Mouse (Mus musculus) lung, postnatal 0 days (tissue): ENCODE data around the gene Prkcb. TPM values are rescaled to one million over a fixed set of nuclear protein-coding genes. Genes with fewer than 3 reads are reported as not detected.

Experiments
- ATAC-seq: fragments of 200-750 bp; cut with Nextera tagmentation; 2 replicates; pipeline ENCODE4 v1.8.0; 2017; ENCODE audit warnings: moderate library complexity
- DNase-seq: peaks from one replicate; pipeline ENCODE4 v3.0.0-alpha.2; 2016; ENCODE audit warnings: low spot score
- H3K27ac ChIP-seq: fragments of 300-500 bp; sonication (generic); 2 replicates; pipeline ENCODE4 v1.5.1; 2014; ENCODE audit warnings: antibody characterized with exemption, mild to moderate bottlenecking, low read length, mixed read lengths
- H3K27me3 ChIP-seq: fragments of 300-500 bp; sonication (generic); replicated peaks from 2 replicates; pipeline ENCODE4 v1.6.1; 2014; ENCODE audit warnings: low read length, mixed read lengths; ENCODE audit not compliant: insufficient read depth
- H3K36me3 ChIP-seq: fragments of 300-500 bp; sonication (generic); 2 replicates; pipeline ENCODE4 v1.6.1; 2014; ENCODE audit warnings: low read length, mixed read lengths; ENCODE audit not compliant: insufficient read depth
- H3K4me1 ChIP-seq: fragments of 300-500 bp; sonication (generic); 2 replicates; pipeline ENCODE4 v1.6.1; 2014; ENCODE audit warnings: antibody characterized with exemption, low read depth, low read length, mixed read lengths; ENCODE audit not compliant: insufficient read depth
- H3K4me2 ChIP-seq: fragments of 300-500 bp; sonication (generic); replicated peaks from 2 replicates; pipeline ENCODE4 v1.6.1; 2014; ENCODE audit warnings: low read depth, mild to moderate bottlenecking, low read length, moderate library complexity, mixed read lengths
- H3K4me3 ChIP-seq: fragments of 300-500 bp; sonication (generic); 2 replicates; pipeline ENCODE4 v1.5.1; 2014; ENCODE audit warnings: low read depth, low read length
- H3K9ac ChIP-seq: fragments of 300-500 bp; sonication (generic); replicated peaks from 2 replicates; pipeline ENCODE4 v1.6.1; 2014; ENCODE audit warnings: low read depth, mild to moderate bottlenecking
- H3K9me3 ChIP-seq: fragments of 300-500 bp; sonication (generic); 2 replicates; pipeline ENCODE4 v1.6.1; 2016; ENCODE audit warnings: low read length, mixed read lengths
- CTCF ChIP-seq: IDR thresholded peaks from 2 replicates; pipeline ENCODE4 v1.5.1; 2016; ENCODE audit warnings: antibody characterized with exemption, mild to moderate bottlenecking
- EP300 ChIP-seq: IDR thresholded peaks from 2 replicates; pipeline ENCODE4 v1.6.1; 2016; ENCODE audit warnings: antibody characterized with exemption, mild to moderate bottlenecking, control low read depth
- WGBS: fragments of 180-500 bp; shearing (Covaris S2); extraction: QIAGEN DNeasy Blood & Tissue Kit; methylation state at CpG from one replicate; pipeline ENCODE4 v1.1.7; 2014; 5-methylcytosine and 5-hydroxymethylcytosine counted together
- polyA plus RNA-seq: library from polyadenylated mRNA; unstranded; fragments of >200 nt; fragmentation: Nextera tagmentation; extraction: Ambion mirVana; gene quantifications from 2 replicates; pipeline ENCODE4 v1.2.1, GENCODE M21; 2015

Gene Prkcb
- polyA plus RNA-seq, 1 experiment from 2014 or later = 2.3 TPM

GRCm38 (mm10) chr7:122244584-122244983 is 44.0 kb upstream of the Prkcb start:
- ATAC-seq (no peak), DNase-seq (no peak)
- no peak overlapping the region for H3K9ac ChIP-seq
- H3K9me3 ChIP-seq = no peaks in the 10 kb centered on the region
- no peak overlapping the region for H3K4me2 ChIP-seq
- H3K36me3 ChIP-seq = no peaks in the 10 kb centered on the region
- no peaks in the 10 kb centered on the region for H3K4me1 ChIP-seq
- 72% methylated on average over 8 of the region's 8 CpGs for WGBS
- no peak overlapping the region for H3K4me3 ChIP-seq
- no peak overlapping the region for H3K27ac ChIP-seq
- TF ChIP-seq CTCF (no peak), EP300 (no peak)
- no peaks in the 10 kb centered on the region for H3K27me3 ChIP-seq

DNA sequence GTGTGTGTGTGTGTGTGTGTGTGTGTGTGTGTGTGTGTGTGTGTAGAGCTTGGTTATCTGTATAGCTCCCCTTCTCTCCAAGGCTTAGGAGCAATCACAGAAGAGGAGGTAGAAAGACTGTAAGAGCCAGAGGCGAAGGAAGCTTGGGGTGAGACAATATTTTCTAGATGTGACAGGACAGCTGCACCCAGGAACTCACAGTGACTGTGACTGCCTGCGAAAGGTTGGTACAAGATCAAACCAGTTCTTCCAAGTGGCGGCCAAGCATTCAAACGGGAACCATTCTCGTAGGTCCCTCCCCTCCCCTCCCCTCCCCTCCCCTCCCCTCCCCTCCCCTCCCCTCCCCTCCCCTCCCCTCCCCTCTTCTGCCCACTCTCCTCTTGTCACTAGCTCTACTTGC is 42.6 kb upstream of the Prkcb start:
- H3K4me2 ChIP-seq = no peak overlapping the region
- no peaks in the 10 kb centered on the region for H3K36me3 ChIP-seq
- H3K4me3 ChIP-seq = no peak overlapping the region
- H3K9ac ChIP-seq = no peak overlapping the region
- 27% methylated on average over 5 of the region's 5 CpGs for WGBS
- no peak for ATAC-seq
- H3K4me1 ChIP-seq = no peaks in the 10 kb centered on the region
- H3K27ac ChIP-seq = no peak overlapping the region
- H3K9me3 ChIP-seq = no peaks in the 10 kb centered on the region
- TF ChIP-seq CTCF = no peak
- TF ChIP-seq EP300 = no peak
- no peak for DNase-seq
- no peaks in the 10 kb centered on the region for H3K27me3 ChIP-seq

DNA sequence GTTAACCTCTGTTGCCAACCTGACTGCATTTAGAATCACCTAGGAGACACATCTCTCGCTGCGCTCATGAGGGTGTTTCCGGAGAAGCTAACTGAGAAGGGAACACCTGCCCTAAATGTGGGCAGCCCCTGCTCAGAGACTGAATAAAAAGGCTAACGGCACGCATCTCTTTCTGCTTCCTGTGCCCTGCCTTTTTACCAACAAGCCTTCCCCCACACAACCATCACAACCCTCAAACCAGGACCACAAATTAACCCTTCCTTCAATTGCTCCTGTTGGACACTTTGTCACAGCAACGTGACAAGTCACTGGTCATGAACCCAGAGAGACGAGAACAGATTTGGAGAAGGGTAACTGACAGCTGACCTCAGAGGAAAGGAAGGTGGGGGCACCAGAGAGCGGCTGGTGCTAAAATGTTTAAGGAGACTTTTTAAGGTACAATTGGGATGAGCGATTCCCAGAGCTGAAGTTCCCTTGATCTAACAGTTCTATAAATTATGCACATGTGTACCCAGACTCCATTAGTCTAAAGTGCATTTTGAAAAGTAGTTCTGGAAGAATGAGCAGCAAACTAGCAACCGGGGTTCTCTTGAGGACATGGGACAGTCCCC is 41.2 kb upstream of the Prkcb start:
- 75% methylated on average over 10 of the region's 10 CpGs for WGBS
- TF ChIP-seq EP300 (no peak), CTCF (no peak)
- ATAC-seq = no peak

DNA sequence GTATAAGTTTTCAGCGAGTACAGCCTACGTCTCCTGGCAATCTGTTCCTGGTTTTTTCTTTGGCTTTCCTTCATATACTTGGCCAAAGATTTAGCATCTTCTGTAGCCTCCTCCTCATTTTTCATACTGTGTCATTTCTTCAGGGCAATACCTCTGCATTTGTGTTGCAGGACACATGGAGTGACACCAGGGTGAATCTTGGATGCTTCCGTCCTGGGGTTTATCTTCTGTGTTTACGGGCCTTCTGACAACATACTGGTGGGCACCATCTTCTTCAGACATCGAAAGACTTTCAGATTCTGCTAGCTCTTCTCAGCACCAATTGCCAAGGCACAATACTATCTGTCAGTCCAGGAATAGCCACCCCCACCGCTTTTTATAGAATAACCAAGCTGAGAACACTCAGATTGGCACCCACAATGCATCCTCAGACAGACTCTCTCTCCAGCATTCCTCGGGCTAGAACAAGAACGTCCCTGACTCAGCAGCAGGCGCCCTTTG is 39.2 kb upstream of the Prkcb start:
- WGBS = 77% methylated on average over 9 of the region's 9 CpGs

More for the DNA sequence above, 41.2 kb upstream of the Prkcb start:
- Histone ChIP-seq H3K9me3 (no peaks in the 10 kb centered on the region), H3K4me2 (no peak overlapping the region), H3K9ac (no peak overlapping the region), H3K36me3 (no peaks in the 10 kb centered on the region), H3K4me3 (no peak overlapping the region), H3K27me3 (no peaks in the 10 kb centered on the region), H3K27ac (no peak overlapping the region), H3K4me1 (no peaks in the 10 kb centered on the region)
- DNase-seq = no peak

DNA sequence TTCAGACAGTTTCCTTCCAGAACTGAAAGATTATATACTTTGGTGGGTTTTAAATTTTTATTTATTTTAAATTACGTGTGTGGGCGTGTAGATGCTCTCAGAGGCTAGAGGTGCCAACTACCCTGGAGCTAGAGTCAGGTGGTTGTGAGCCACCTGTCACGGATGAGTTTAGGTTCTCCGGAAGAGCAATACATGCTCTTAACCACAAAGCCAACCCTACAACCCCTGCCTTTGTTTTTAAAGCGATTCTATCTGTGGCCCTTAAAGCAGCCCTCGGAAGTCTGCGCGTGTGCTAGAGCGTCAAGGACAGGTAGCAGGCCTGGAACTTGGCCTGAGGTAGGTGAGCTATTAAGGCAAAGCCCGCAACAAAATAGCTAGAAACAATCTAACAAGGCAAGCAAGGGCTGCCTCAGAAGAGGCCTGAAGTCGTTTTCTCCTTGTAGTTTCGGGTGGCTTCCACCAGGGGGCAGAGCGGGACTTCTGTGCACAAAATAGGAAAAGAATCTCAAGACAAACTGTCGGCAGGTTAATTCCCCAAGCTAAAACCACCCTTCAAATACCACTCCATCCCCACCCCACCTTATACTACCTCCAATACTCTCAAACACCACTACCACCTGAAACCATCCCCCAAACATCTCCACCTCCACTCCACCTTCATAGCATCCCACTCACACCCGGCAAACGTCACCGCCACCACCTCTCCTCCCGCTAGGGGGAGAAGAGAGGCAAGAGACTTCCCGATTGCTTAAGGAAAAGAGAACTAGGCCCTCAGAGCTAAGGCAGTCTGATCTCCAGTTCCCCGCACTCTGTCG is 37.1 kb upstream of the Prkcb start:
- DNase-seq (peak; percentile 81), ATAC-seq (no peak)
- H3K9ac ChIP-seq = no peak overlapping the region
- 24% methylated on average over 21 of the region's 21 CpGs for WGBS
- TF ChIP-seq CTCF = peak; percentile 80
- no peak for TF ChIP-seq EP300
- no peaks in the 10 kb centered on the region for H3K27me3 ChIP-seq
- no peak overlapping the region for H3K4me3 ChIP-seq
- no peak overlapping the region for H3K27ac ChIP-seq
- H3K4me1 ChIP-seq = no peaks in the 10 kb centered on the region
- H3K4me2 ChIP-seq = 0 out of 2 replicates have a peak overlapping the region, but pooled peaks have one; percentile 4
- H3K36me3 ChIP-seq = no peaks in the 10 kb centered on the region
- no peaks in the 10 kb centered on the region for H3K9me3 ChIP-seq

More for the DNA sequence above, 39.2 kb upstream of the Prkcb start:
- Histone ChIP-seq H3K36me3 (no peaks in the 10 kb centered on the region), H3K4me3 (no peak overlapping the region), H3K9ac (no peak overlapping the region), H3K27ac (no peak overlapping the region), H3K27me3 (no peaks in the 10 kb centered on the region), H3K9me3 (no peaks in the 10 kb centered on the region), H3K4me2 (no peak overlapping the region), H3K4me1 (no peaks in the 10 kb centered on the region)
- DNase-seq = no peak
- no peak for ATAC-seq
- TF ChIP-seq CTCF = no peak
- TF ChIP-seq EP300 = no peak

DNA sequence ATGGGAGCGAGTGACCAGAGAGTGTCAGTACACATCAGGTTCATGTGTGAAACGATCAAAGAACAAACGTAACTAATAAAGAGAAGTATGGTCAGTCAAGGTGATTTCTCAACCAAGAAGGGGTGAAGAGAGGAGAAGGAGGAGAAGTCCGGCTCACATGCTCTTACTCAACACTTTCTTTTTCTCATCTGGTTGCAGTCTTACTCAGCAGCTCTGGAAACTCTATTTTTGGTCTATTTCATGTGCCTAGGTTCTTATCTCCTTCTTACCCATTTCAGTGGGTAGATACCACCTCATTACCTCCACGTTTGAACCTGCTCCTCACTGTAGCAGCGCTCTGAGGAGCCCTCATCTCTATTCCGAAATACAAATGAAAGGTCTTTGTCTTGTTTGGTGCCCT is 31.8 kb upstream of the Prkcb start:
- Histone ChIP-seq H3K4me3 (no peak overlapping the region), H3K27me3 (no peaks in the 10 kb centered on the region), H3K27ac (no peak overlapping the region), H3K36me3 (no peaks in the 10 kb centered on the region), H3K4me2 (no peak overlapping the region), H3K9me3 (no peaks in the 10 kb centered on the region), H3K4me1 (no peaks in the 10 kb centered on the region), H3K9ac (no peak overlapping the region)
- ATAC-seq = no peak
- no peak for DNase-seq
- 61% methylated on average over 7 of the region's 7 CpGs for WGBS
- TF ChIP-seq EP300 (no peak), CTCF (no peak)
